Mouse (Mus musculus) stomach, embryonic 14.5 days (tissue): ENCODE measurements around the gene 2310057J18Rik. TPM values are rescaled to one million over a fixed set of nuclear protein-coding genes. Genes with fewer than 3 reads are reported as not detected.

Source experiments
- polyA plus RNA-seq: library from polyadenylated mRNA; unstranded; fragments of >200 nt; fragmentation: Nextera tagmentation; extraction: Ambion mirVana; gene quantifications from 2 replicates; pipeline ENCODE4 v1.2.1, GENCODE M21; 2014

Gene 2310057J18Rik
- polyA plus RNA-seq, 1 experiment from 2014 or later, result not detected

Other genes with a start within 250 kb of the 2310057J18Rik start
- 3.2 and 5.7 TPM in 2 replicates for gene Soga3, start 157.5 kb upstream of the 2310057J18Rik start, polyA plus RNA-seq
- 1.1 and 1.2 TPM in 2 replicates for gene Gm49353, start 212.7 kb upstream of the 2310057J18Rik start, polyA plus RNA-seq
- gene 9330159F19Rik, start 225.3 kb upstream of the 2310057J18Rik start, polyA plus RNA-seq, result 3.1 TPM in 2 replicates